Mouse (Mus musculus) ES-Bruce4 (cell line): Measurements from ENCODE around the gene Mroh2a.

Source experiments
- CTCF ChIP-seq: IDR thresholded peaks from one replicate; pipeline ENCODE4 v1.8.1; 2011; ENCODE audit warnings: low read depth, low read length
- EP300 ChIP-seq: IDR thresholded peaks from 2 replicates; pipeline ENCODE4 v1.6.1; 2011; ENCODE audit warnings: low read depth, low read length; ENCODE audit not compliant: insufficient read depth

DNA sequence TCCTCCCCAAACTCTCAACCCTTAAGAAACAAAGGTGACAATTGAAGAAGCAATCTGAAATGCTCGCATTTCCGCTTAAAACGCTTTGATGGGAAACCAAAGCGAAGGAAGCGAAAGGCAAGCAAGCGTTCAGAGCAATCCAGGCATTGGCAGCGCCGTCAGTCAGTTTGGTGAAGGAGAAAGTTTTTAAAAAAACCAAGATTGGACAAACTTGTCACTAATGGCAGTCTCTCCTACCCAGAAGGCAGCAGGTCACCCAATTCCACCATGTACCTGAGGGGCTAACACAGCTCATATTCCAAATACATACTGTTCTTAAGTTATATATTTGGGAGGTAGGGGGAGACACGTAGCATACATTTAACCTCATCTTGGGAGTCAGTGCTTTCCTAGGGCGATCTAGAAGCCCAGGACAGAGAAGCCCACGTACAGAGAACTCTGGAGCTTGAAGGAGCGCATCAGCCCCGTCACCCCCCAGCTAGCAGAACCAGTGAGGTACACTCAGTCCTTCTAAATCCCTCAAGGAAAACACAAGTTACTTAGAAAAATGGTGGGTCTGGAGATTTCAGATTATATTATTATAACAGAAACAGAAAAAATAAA lies 48.4 kb downstream of the Mroh2a start:
- no peak for TF ChIP-seq EP300
- TF ChIP-seq CTCF: no peak
